Mouse (Mus musculus): ENCODE results near the gene Pacsin2. TPM values are rescaled to one million over a fixed set of nuclear protein-coding genes. Genes with fewer than 3 reads are reported as not detected.

Pacsin2 gene
- total and polyA plus RNA-seq, 3 experiments: 34.5 to 61.0 (median 45.2) TPM

GRCm38 (mm10) chr15:83348747-83349146, 115.7 kb downstream of the Pacsin2 start:
- DNase-seq (ENCODE audit: low spot score) (peak; percentile 18), ATAC-seq (ENCODE audit: extremely low read depth, insufficient number of reproducible peaks, low FRiP score, poor library complexity, severe bottlenecking) (no peak)
- Histone ChIP-seq H3K4me1 (ENCODE audit: insufficient read depth, low read depth, low read length) (peaks cover 53% of the 10 kb centered on the region), H3K4me3 (ENCODE audit: low read depth, low read length) (no peak overlapping the region; the same call in 1 of the 2 replicates), H3K36me3 (replicated peaks) (peaks cover 42% of the 10 kb centered on the region), H3K27me3 (ENCODE audit: insufficient read depth, low read length) (no peaks in the 10 kb centered on the region), H3K9me3 (replicated peaks) (no peaks in the 10 kb centered on the region)
- no peak for TF ChIP-seq CTCF (IDR thresholded peaks at IDR 0.05; ENCODE audit: low read depth, low read length)
- TF ChIP-seq GATA2 (IDR thresholded peaks at IDR 0.05; ENCODE audit: borderline replicate concordance, low read depth, low read length): no peak
- no peak for TF ChIP-seq TAL1 (conservative IDR thresholded peaks at IDR 0.05; ENCODE audit: low read depth, low read length)
- no peak for TF ChIP-seq GATA1 (IDR thresholded peaks at IDR 0.05; ENCODE audit: borderline replicate concordance, low read length)
- no peak for TF ChIP-seq POLR2AphosphoS5 (IDR thresholded peaks at IDR 0.05; ENCODE audit: insufficient replicate concordance, low read depth, low read length)

- no peak for DNase-seq (ENCODE audit: low spot score)
- Histone ChIP-seq H3K9me3 (replicated peaks) (no peaks in the 10 kb centered on the region), H3K4me1 (ENCODE audit: insufficient read depth, low read depth, low read length) (peaks cover 66% of the 10 kb centered on the region), H3K4me3 (ENCODE audit: low read depth, low read length) (no peak overlapping the region; the same call in 1 of the 2 replicates), H3K27me3 (ENCODE audit: insufficient read depth, low read length) (no peaks in the 10 kb centered on the region), H3K36me3 (replicated peaks) (peaks cover 56% of the 10 kb centered on the region)
- ATAC-seq (ENCODE audit: extremely low read depth, insufficient number of reproducible peaks, low FRiP score, poor library complexity, severe bottlenecking): no peak
- TF ChIP-seq GATA2 (IDR thresholded peaks at IDR 0.05; ENCODE audit: borderline replicate concordance, low read depth, low read length) (no peak), GATA1 (IDR thresholded peaks at IDR 0.05; ENCODE audit: borderline replicate concordance, low read length) (no peak), POLR2AphosphoS5 (IDR thresholded peaks at IDR 0.05; ENCODE audit: insufficient replicate concordance, low read depth, low read length) (no peak), CTCF (IDR thresholded peaks at IDR 0.05; ENCODE audit: low read depth, low read length) (no peak), TAL1 (conservative IDR thresholded peaks at IDR 0.05; ENCODE audit: low read depth, low read length) (no peak)
These were observed 118.4 kb downstream of the Pacsin2 start for GRCm38 (mm10) chr15:83345898-83346529.

DNA sequence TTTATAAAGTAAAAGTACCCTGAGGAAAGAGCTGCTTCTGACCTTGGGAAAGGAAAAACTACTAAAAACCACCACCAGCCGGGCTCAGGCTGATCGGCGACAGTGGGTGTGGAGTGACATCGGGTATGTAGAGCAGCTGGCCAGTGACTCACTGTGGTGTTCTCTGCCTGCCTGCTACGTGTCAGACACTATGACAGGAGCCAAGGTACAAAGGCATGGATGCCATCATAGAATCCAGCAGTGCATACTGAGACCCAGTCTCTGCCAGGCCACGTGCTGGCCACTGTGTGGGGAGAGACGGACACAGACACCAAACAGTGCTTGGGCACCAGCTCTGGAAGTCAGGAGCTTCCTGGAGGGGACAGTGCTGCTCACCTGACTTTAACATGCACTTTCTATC, 119.5 kb downstream of the Pacsin2 start:
- Histone ChIP-seq H3K27me3 (ENCODE audit: insufficient read depth, low read length) (no peaks in the 10 kb centered on the region), H3K36me3 (replicated peaks) (peaks cover 63% of the 10 kb centered on the region), H3K4me3 (ENCODE audit: low read depth, low read length) (peak overlapping the region; percentile 60; the same call in 1 of the 2 replicates), H3K9me3 (replicated peaks) (no peaks in the 10 kb centered on the region), H3K4me1 (ENCODE audit: insufficient read depth, low read depth, low read length) (peaks cover 65% of the 10 kb centered on the region)
- peak; percentile 46 for DNase-seq (ENCODE audit: low spot score)
- peak; percentile 64; the same call in 1 of the 2 replicates for ATAC-seq (ENCODE audit: extremely low read depth, insufficient number of reproducible peaks, low FRiP score, poor library complexity, severe bottlenecking)
- TF ChIP-seq TAL1 (conservative IDR thresholded peaks at IDR 0.05; ENCODE audit: low read depth, low read length) (no peak), GATA2 (IDR thresholded peaks at IDR 0.05; ENCODE audit: borderline replicate concordance, low read depth, low read length) (no peak), POLR2AphosphoS5 (IDR thresholded peaks at IDR 0.05; ENCODE audit: insufficient replicate concordance, low read depth, low read length) (no peak), GATA1 (IDR thresholded peaks at IDR 0.05; ENCODE audit: borderline replicate concordance, low read length) (no peak), CTCF (IDR thresholded peaks at IDR 0.05; ENCODE audit: low read depth, low read length) (no peak)

- H3K4me3 ChIP-seq (ENCODE audit: low read depth, low read length): peak overlapping the region; percentile 45; the same call in 1 of the 2 replicates
- no peaks in the 10 kb centered on the region for H3K9me3 ChIP-seq (replicated peaks)
- ATAC-seq (ENCODE audit: extremely low read depth, insufficient number of reproducible peaks, low FRiP score, poor library complexity, severe bottlenecking) (peak; percentile 85), DNase-seq (ENCODE audit: low spot score) (peak; percentile 21)
- peaks cover 62% of the 10 kb centered on the region for H3K4me1 ChIP-seq (ENCODE audit: insufficient read depth, low read depth, low read length)
- peaks cover 63% of the 10 kb centered on the region for H3K36me3 ChIP-seq (replicated peaks)
- no peaks in the 10 kb centered on the region for H3K27me3 ChIP-seq (ENCODE audit: insufficient read depth, low read length)
- TF ChIP-seq POLR2AphosphoS5 (IDR thresholded peaks at IDR 0.05; ENCODE audit: insufficient replicate concordance, low read depth, low read length) (no peak), TAL1 (conservative IDR thresholded peaks at IDR 0.05; ENCODE audit: low read depth, low read length) (peak; percentile 39; the same call in 1 of the 2 replicates), GATA1 (IDR thresholded peaks at IDR 0.05; ENCODE audit: borderline replicate concordance, low read length) (no peak)
These were observed 120.2 kb downstream of the Pacsin2 start for GRCm38 (mm10) chr15:83344157-83344556.

- no peak for TF ChIP-seq TAL1 (conservative IDR thresholded peaks at IDR 0.05; ENCODE audit: low read depth, low read length)
- TF ChIP-seq GATA2 (IDR thresholded peaks at IDR 0.05; ENCODE audit: borderline replicate concordance, low read depth, low read length): no peak
- TF ChIP-seq GATA1 (IDR thresholded peaks at IDR 0.05; ENCODE audit: borderline replicate concordance, low read length): no peak
- TF ChIP-seq POLR2AphosphoS5 (IDR thresholded peaks at IDR 0.05; ENCODE audit: insufficient replicate concordance, low read depth, low read length): no peak
- TF ChIP-seq CTCF (IDR thresholded peaks at IDR 0.05; ENCODE audit: low read depth, low read length): no peak
- ATAC-seq (ENCODE audit: extremely low read depth, insufficient number of reproducible peaks, low FRiP score, poor library complexity, severe bottlenecking) (no peak), DNase-seq (ENCODE audit: low spot score) (no peak)
- H3K4me3 ChIP-seq (ENCODE audit: low read depth, low read length): peak overlapping the region; percentile 44; the same call in 1 of the 2 replicates
- peaks cover 37% of the 10 kb centered on the region for H3K4me1 ChIP-seq (ENCODE audit: insufficient read depth, low read depth, low read length)
- H3K9me3 ChIP-seq (replicated peaks): no peaks in the 10 kb centered on the region
- H3K27me3 ChIP-seq (ENCODE audit: insufficient read depth, low read length): no peaks in the 10 kb centered on the region
- H3K36me3 ChIP-seq (replicated peaks): peaks cover 76% of the 10 kb centered on the region
These were observed 125.5 kb downstream of the Pacsin2 start for GRCm38 (mm10) chr15:83338908-83339307.

DNA sequence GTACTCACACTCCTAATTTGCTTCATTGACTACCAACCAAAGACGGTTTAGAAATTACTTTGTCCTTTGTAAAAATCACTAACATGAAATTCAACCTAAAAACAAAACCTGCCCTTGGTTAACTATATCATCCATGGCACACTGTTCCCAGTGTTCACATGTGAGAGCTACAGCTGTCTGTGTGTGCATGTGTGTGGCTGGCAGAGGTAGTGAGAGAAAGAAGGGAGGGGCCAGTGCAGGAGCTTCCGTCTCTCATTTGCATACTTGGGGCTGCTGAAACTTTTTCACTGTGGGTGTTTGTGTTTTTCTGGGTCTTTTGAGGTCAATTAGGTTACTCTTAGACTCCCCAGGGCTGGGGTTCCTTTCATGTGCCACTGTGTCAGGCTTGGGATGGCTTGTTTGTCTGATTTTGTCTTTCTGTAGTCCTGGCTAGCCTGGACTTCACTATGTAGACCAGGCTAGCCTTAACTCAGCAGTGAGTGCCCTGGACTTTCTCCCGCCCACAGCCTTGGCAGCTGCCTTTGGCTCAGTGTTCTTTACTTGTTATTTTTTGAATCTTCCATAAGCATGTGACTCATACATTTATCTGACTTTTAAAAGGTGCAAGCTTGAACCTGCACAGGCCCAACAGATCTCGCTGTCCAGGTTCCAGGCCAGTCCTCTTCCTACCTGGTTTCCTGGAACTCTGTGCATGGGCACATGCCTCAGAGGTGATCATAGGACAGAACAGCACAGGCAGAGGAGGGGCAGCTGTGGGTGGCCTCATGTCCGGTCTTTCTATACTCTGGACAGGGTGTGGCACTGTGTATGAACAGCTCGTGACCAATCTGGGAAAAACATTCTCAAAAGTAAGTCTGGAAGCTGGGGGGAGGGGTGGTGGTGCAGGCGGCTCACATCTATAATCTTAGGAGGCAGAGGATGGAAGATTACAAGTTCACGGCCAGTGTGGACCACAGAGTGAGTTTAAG, 126.2 kb downstream of the Pacsin2 start:
- Histone ChIP-seq H3K36me3 (replicated peaks) (peaks cover 79% of the 10 kb centered on the region), H3K9me3 (replicated peaks) (no peaks in the 10 kb centered on the region), H3K4me1 (ENCODE audit: insufficient read depth, low read depth, low read length) (peaks cover 31% of the 10 kb centered on the region), H3K4me3 (ENCODE audit: low read depth, low read length) (peak overlapping the region; percentile 44; the same call in 1 of the 2 replicates), H3K27me3 (ENCODE audit: insufficient read depth, low read length) (no peaks in the 10 kb centered on the region)
- peak; percentile 58 for ATAC-seq (ENCODE audit: extremely low read depth, insufficient number of reproducible peaks, low FRiP score, poor library complexity, severe bottlenecking)
- no peak for TF ChIP-seq TAL1 (conservative IDR thresholded peaks at IDR 0.05; ENCODE audit: low read depth, low read length)
- TF ChIP-seq GATA1 (IDR thresholded peaks at IDR 0.05; ENCODE audit: borderline replicate concordance, low read length): no peak
- TF ChIP-seq GATA2 (IDR thresholded peaks at IDR 0.05; ENCODE audit: borderline replicate concordance, low read depth, low read length): no peak
- TF ChIP-seq CTCF (IDR thresholded peaks at IDR 0.05; ENCODE audit: low read depth, low read length): no peak
- TF ChIP-seq POLR2AphosphoS5 (IDR thresholded peaks at IDR 0.05; ENCODE audit: insufficient replicate concordance, low read depth, low read length): no peak
- DNase-seq (ENCODE audit: low spot score): no peak

All from G1E (cell line).